Mouse (Mus musculus) kidney, postnatal 0 days (tissue): ENCODE data around the gene Nfkb2. TPM values are rescaled to one million over a fixed set of nuclear protein-coding genes. Genes with fewer than 3 reads are reported as not detected.

Source experiments
- ATAC-seq: fragments of 200-750 bp; cut with Nextera tagmentation; replicated peaks from 2 replicates; pipeline ENCODE4 v1.8.0; 2017; ENCODE audit warnings: low read depth, moderate number of reproducible peaks, moderate TSS enrichment, moderate library complexity; ENCODE audit not compliant: low FRiP score
- DNase-seq: peaks from one replicate; pipeline ENCODE4 v3.0.0-alpha.2; 2016; ENCODE audit warnings: low spot score
- H3K27ac ChIP-seq: fragments of 300-500 bp; sonication (generic); 2 replicates; pipeline ENCODE4 v1.5.1; 2014; ENCODE audit warnings: mild to moderate bottlenecking
- H3K27me3 ChIP-seq: fragments of 300-500 bp; sonication (generic); 2 replicates; pipeline ENCODE4 v1.6.1; 2014; ENCODE audit warnings: low read length, mixed read lengths; ENCODE audit not compliant: insufficient read depth
- H3K36me3 ChIP-seq: fragments of 300-500 bp; sonication (generic); 2 replicates; pipeline ENCODE4 v1.6.1; 2014; ENCODE audit warnings: low read length, mixed read lengths; ENCODE audit not compliant: insufficient read depth
- H3K4me1 ChIP-seq: fragments of 300-500 bp; sonication (generic); replicated peaks from 2 replicates; pipeline ENCODE4 v1.6.1; 2014; ENCODE audit warnings: antibody characterized with exemption, low read length, mixed read lengths; ENCODE audit not compliant: insufficient read depth
- H3K4me2 ChIP-seq: fragments of 300-500 bp; sonication (generic); 2 replicates; pipeline ENCODE4 v1.6.1; 2014; ENCODE audit warnings: mild to moderate bottlenecking, low read length, moderate library complexity, mixed read lengths
- H3K4me3 ChIP-seq: fragments of 300-500 bp; sonication (generic); replicated peaks from 2 replicates; pipeline ENCODE4 v1.5.1; 2014; ENCODE audit warnings: low read depth, low read length
- H3K9ac ChIP-seq: fragments of 300-500 bp; sonication (generic); 2 replicates; pipeline ENCODE4 v1.6.1; 2014; ENCODE audit warnings: low read depth, low read length
- H3K9me3 ChIP-seq: fragments of 300-500 bp; sonication (generic); replicated peaks from 2 replicates; pipeline ENCODE4 v1.6.1; 2016; ENCODE audit warnings: low read length, inconsistent platforms, mixed read lengths
- CTCF ChIP-seq: IDR thresholded peaks from 2 replicates; pipeline ENCODE4 v1.5.1; 2016; ENCODE audit warnings: antibody characterized with exemption, low read depth, mild to moderate bottlenecking, moderate library complexity
- WGBS: fragments of 180-500 bp; shearing (Covaris S2); extraction: QIAGEN DNeasy Blood & Tissue Kit; methylation state at CpG from one replicate; pipeline ENCODE4 v1.1.7; 2014; 5-methylcytosine and 5-hydroxymethylcytosine counted together
- polyA plus RNA-seq: library from polyadenylated mRNA; unstranded; fragments of >200 nt; fragmentation: Nextera tagmentation; extraction: Ambion mirVana; gene quantifications from 2 replicates; pipeline ENCODE4 v1.2.1, GENCODE M21; 2015

The Nfkb2 gene
- polyA plus RNA-seq, 1 experiment from 2014 or later: 8.7 TPM

GRCm38 (mm10) chr19:46311341-46311740, 7.2 kb downstream of the Nfkb2 start:
- 92% methylated on average over 9 of the region's 9 CpGs for WGBS
- H3K4me2 ChIP-seq: no peak overlapping the region
- no peak overlapping the region for H3K27ac ChIP-seq

GRCm38 (mm10) chr19:46312566-46312965, 8.4 kb downstream of the Nfkb2 start:
- DNase-seq (no peak), ATAC-seq (no peak)
- peaks cover 38% of the 10 kb centered on the region for H3K27me3 ChIP-seq

More at GRCm38 (mm10) chr19:46311341-46311740, 7.2 kb downstream of the Nfkb2 start:
- Histone ChIP-seq H3K27me3 (peaks cover 26% of the 10 kb centered on the region), H3K9me3 (no peaks in the 10 kb centered on the region), H3K9ac (no peak overlapping the region), H3K4me3 (no peak overlapping the region), H3K4me1 (no peaks in the 10 kb centered on the region; the same call in 1 of the 2 replicates), H3K36me3 (peaks cover 18% of the 10 kb centered on the region)
- TF ChIP-seq CTCF: no peak
- DNase-seq (no peak), ATAC-seq (no peak)

GRCm38 (mm10) chr19:46313116-46313515, 9.0 kb downstream of the Nfkb2 start:
- no peak overlapping the region for H3K27ac ChIP-seq
- H3K4me2 ChIP-seq: no peak overlapping the region
- H3K4me1 ChIP-seq: peaks cover 9% of the 10 kb centered on the region
- ATAC-seq: no peak
- H3K9ac ChIP-seq: no peak overlapping the region
- H3K36me3 ChIP-seq: peaks cover 18% of the 10 kb centered on the region
- H3K9me3 ChIP-seq: no peaks in the 10 kb centered on the region
- no peak for TF ChIP-seq CTCF
- no peak overlapping the region for H3K4me3 ChIP-seq
- WGBS: 88% methylated on average over 9 of the region's 9 CpGs
- DNase-seq: no peak
- peaks cover 43% of the 10 kb centered on the region for H3K27me3 ChIP-seq

More at GRCm38 (mm10) chr19:46312566-46312965, 8.4 kb downstream of the Nfkb2 start:
- peaks cover 4% of the 10 kb centered on the region for H3K4me1 ChIP-seq
- H3K9ac ChIP-seq: no peak overlapping the region
- H3K4me2 ChIP-seq: no peak overlapping the region
- no peak for TF ChIP-seq CTCF
- 88% methylated on average over 21 of the region's 21 CpGs for WGBS
- H3K27ac ChIP-seq: no peak overlapping the region
- H3K4me3 ChIP-seq: no peak overlapping the region
- no peaks in the 10 kb centered on the region for H3K9me3 ChIP-seq
- peaks cover 18% of the 10 kb centered on the region for H3K36me3 ChIP-seq

GRCm38 (mm10) chr19:46313591-46313990, 9.5 kb downstream of the Nfkb2 start:
- Histone ChIP-seq H3K4me1 (peaks cover 10% of the 10 kb centered on the region), H3K36me3 (peaks cover 18% of the 10 kb centered on the region), H3K9me3 (no peaks in the 10 kb centered on the region), H3K27me3 (peaks cover 48% of the 10 kb centered on the region), H3K27ac (no peak overlapping the region), H3K4me2 (no peak overlapping the region), H3K4me3 (no peak overlapping the region), H3K9ac (no peak overlapping the region)
- no peak for ATAC-seq
- no peak for DNase-seq
- 82% methylated on average over 6 of the region's 6 CpGs for WGBS
- TF ChIP-seq CTCF: no peak

- no peak overlapping the region for H3K9ac ChIP-seq
- H3K27me3 ChIP-seq: peaks cover 52% of the 10 kb centered on the region
- H3K36me3 ChIP-seq: peaks cover 18% of the 10 kb centered on the region
- no peaks in the 10 kb centered on the region for H3K9me3 ChIP-seq
- no peak for DNase-seq
- no peak for ATAC-seq
- H3K4me1 ChIP-seq: peaks cover 10% of the 10 kb centered on the region
- no peak overlapping the region for H3K4me2 ChIP-seq
- WGBS: 17% methylated on average over 18 of the region's 18 CpGs
- H3K4me3 ChIP-seq: no peak overlapping the region
- no peak for TF ChIP-seq CTCF
- H3K27ac ChIP-seq: no peak overlapping the region
Observed at GRCm38 (mm10) chr19:46314151-46314601, 10.1 kb downstream of the Nfkb2 start.

- Histone ChIP-seq H3K36me3 (peaks cover 13% of the 10 kb centered on the region), H3K27ac (no peak overlapping the region), H3K4me3 (no peak overlapping the region), H3K9me3 (no peaks in the 10 kb centered on the region), H3K4me2 (no peak overlapping the region), H3K9ac (no peak overlapping the region), H3K4me1 (peaks cover 10% of the 10 kb centered on the region), H3K27me3 (peaks cover 61% of the 10 kb centered on the region)
- DNase-seq: no peak
- TF ChIP-seq CTCF: no peak
- ATAC-seq: no peak
- 40% methylated on average over 14 of the region's 14 CpGs for WGBS
Observed at GRCm38 (mm10) chr19:46314872-46315742, 11.0 kb downstream of the Nfkb2 start.
